Mouse (Mus musculus) bone marrow macrophage, adult 2 months (primary cell): Measurements from ENCODE around the gene Kng1. TPM values are rescaled to one million over a fixed set of nuclear protein-coding genes. Genes with fewer than 3 reads are reported as not detected.
"Not testable (repeated sequence)": the region's sequence is repeated elsewhere in the genome, so short reads cannot be mapped to it uniquely, and the experiment has no call there.

Experiments used
- H3K27ac ChIP-seq: 2 replicates; pipeline ENCODE4 v1.5.1; 2012; ENCODE audit warnings: low read depth, low read length; ENCODE audit not compliant: insufficient read depth
- H3K4me1 ChIP-seq: 2 replicates; pipeline ENCODE4 v1.6.1; 2012; ENCODE audit warnings: low read length; ENCODE audit not compliant: control insufficient read depth, insufficient read depth
- H3K4me3 ChIP-seq: 2 replicates; pipeline ENCODE4 v1.5.1; 2012; ENCODE audit warnings: mild to moderate bottlenecking, low read length, moderate library complexity; ENCODE audit not compliant: insufficient read depth
- CTCF ChIP-seq: IDR thresholded peaks from 2 replicates; pipeline ENCODE4 v1.5.1; 2012; ENCODE audit warnings: low read depth, mild to moderate bottlenecking, low read length, moderate library complexity
- POLR2A ChIP-seq: IDR thresholded peaks from 2 replicates; pipeline ENCODE4 v1.6.1; 2012; ENCODE audit warnings: mild to moderate bottlenecking, low read depth, low read length, borderline replicate concordance
- polyA plus RNA-seq: library from polyadenylated mRNA; stranded (reverse); fragments of >200 nt; gene quantifications from 2 replicates; pipeline ENCODE4 v1.2.4, GENCODE M21; 2012; ENCODE audit not compliant: missing spikeins, insufficient read depth, insufficient read length

Kng1 gene
- polyA plus RNA-seq, 1 experiment = not detected

DNA sequence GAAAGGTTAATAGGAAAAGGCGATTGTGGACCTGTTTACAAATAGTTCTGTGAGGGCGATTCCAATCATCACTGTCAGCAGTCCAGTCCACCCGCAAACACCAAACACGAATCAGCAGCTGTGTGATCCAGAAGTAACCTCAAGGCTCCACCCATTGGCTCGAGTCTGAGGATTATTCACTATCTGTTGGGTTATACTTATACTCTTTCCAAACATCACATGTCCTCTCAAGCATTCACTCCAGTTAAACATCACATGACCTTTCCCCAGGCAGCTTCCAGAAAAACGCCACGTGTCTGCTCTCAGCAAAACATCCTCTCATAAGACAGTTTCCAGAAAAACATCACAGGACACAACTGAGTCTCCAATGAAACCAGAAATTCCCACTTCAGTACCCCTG lies 19.9 kb upstream of the Kng1 start:
- Histone ChIP-seq H3K27ac (no peak overlapping the region), H3K4me3 (no peak overlapping the region), H3K4me1 (no peaks in the 10 kb centered on the region)
- TF ChIP-seq POLR2A (no peak), CTCF (no peak)

DNA sequence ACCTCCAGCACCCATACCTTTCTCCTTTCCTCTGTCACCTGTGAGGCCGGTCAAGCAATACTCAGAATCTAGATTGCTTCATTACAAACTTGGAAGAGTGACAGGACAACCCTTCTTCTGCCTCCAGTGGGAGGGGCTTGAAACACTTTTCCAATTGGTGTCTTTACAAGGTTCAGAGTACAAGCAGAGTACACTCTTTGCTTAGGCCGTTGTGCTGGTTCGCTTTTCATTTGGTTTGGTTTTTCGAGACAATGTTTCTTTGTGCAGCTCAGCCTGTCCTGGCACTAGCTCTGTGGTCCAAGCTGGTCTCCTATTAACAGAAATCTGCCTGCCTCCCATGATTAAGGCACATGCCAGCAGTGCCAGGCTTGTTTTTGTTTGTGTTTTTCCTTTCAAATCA lies 18.4 kb upstream of the Kng1 start:
- Histone ChIP-seq H3K4me3 (no peak overlapping the region), H3K27ac (no peak overlapping the region), H3K4me1 (no peaks in the 10 kb centered on the region)
- TF ChIP-seq CTCF (no peak), POLR2A (no peak)

DNA sequence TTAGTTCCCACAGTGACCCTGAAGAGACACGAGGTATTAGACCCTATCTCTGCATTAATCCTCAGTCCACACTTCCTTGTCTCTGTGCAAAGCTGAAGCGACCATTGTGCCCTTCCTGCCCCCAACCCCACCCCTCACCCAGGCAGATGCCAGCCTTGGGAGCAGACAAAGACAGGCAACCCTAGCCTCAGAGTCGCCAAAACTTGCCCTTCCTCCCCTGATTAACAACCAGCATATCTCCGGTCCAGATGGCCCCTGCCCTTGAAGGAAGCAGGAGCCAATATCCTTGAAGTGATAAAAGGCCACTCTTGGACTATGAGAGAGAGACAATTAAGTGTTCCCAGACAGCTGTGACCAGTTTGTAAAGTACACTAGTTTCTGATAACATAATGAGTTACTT lies 16.8 kb upstream of the Kng1 start:
- no peak overlapping the region for H3K27ac ChIP-seq
- H3K4me1 ChIP-seq = no peaks in the 10 kb centered on the region
- H3K4me3 ChIP-seq = no peak overlapping the region
- TF ChIP-seq POLR2A (no peak), CTCF (no peak)

DNA sequence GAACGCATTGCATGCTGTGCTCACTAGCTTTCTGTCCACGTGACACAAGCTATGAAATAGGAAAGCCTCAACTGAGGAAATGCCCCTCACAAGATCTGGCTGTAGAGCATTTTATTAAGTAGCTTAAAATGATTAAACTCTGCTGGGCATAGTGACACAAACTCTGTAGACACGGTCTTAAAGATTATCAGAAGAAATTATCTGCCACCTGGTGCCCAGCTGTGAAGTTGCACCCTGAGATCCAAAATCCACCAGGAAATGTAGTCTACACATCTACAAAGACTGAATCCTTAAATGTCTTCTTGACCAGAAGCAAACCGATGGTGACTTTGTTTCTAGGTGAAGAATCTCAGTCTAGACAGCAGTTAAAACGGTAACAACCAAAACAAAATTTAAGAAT lies 11.3 kb upstream of the Kng1 start:
- H3K4me1 ChIP-seq = no peaks in the 10 kb centered on the region
- no peak for TF ChIP-seq POLR2A
- TF ChIP-seq CTCF = no peak
- H3K4me3 ChIP-seq = no peak overlapping the region
- no peak overlapping the region for H3K27ac ChIP-seq

DNA sequence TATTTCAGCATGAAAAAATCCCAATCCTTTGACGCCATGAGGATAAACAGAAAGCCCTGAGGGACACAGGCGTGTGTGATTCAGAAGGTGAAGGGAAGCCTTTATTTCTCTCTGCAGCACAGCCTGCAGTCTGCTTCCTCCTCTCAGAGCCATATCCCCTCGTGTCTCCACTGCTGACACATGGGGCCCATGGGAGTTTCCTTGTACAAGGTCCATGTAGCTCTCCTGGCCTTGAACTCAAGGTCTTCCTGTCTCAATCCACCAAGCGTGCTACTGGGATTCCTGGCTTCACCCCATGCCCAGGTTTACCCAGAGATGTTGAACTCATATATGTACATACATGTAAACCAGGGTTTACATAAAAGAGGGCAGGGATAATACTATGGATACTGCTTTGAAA lies 2.0 kb downstream of the Kng1 start:
- not testable (repeated sequence) for H3K4me3 ChIP-seq, H3K4me1 ChIP-seq, H3K27ac ChIP-seq

DNA sequence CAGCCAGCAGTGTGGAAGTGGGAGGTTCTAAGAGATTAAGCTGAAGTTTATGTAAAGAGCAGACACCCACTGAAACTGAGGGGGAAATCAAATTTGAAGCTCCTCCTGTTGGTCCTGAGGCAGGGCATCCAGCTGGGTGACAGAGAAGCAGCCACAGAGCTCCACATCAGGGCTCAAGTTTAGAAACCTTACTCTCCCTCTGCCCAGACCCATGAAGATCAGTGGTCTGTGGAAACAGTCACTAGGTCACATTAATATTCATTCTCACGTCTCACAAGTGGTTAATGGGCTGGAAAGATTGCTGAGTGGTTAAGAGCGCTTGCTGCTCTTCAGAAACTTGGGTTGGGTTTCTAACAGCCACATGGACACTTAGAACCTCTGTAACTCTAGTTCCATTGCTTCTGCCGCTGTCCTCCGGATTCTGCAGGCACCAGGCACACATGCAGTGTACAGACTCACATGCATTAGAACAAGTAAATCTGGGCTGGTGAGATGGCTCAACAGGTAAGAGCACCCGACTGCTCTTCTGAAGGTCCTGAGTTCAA lies 3.2 kb downstream of the Kng1 start:
- not testable (repeated sequence) for H3K27ac ChIP-seq, H3K4me3 ChIP-seq, H3K4me1 ChIP-seq

DNA sequence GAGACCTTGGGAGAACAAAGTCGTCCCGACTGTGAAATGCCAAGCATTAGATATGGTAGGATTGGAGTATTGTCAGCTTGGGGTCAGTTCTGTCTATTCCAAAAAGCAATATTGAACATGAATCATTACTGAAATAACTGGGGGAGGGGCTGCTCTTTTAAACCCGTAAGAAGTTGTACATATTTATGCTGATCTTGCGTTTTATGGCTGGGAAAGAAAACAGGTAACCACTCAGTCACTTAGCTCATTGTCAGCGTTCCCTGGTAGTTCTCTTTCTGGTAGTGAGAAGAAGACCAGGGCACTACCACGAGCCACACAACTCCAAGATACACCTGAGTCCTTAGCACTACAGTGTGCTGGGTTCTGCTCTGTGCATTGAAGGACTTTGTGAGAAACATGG lies 19.9 kb downstream of the Kng1 start:
- H3K4me3 ChIP-seq, H3K27ac ChIP-seq, H3K4me1 ChIP-seq: not testable (repeated sequence)

DNA sequence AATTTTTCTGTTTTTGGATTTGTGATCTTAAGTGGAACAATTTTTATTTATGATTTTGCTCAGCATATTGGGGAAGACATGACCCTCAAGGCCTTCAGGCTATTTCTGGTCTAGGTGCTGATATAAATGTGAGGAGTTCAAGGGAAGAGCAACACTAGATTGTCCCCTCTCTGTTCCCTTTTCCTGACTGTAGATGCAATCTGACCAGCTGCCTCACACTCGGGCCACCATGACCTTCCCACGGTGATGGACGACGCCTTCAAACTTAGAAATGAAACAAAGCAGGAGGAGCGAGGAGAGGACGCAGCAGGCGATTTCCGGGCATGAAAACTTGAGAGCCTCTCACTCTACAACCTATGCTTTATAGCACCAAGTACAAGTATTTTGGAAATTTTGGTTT lies 29.5 kb downstream of the Kng1 start:
- not testable (repeated sequence) for H3K4me1 ChIP-seq, H3K27ac ChIP-seq, H3K4me3 ChIP-seq

DNA sequence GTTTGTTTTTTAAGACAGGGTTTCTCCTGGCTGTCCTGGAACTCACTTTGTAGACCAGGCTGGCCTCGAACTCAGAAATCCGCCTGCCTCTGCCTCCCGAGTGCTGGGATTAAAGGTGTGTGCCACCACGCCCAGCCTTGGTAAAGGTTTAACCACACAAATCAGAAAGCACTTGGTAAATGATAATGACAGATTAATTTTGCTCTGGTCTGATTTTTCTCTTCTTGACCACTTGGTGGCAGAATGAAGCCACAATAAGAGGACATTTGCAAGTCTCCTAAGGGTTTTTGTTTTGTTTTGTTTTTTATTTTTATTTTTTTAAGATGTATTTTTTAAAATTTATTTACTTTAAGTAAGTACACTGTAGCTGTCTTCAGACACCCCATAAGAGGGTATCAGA lies 30.0 kb downstream of the Kng1 start:
- not testable (repeated sequence) for H3K4me3 ChIP-seq, H3K4me1 ChIP-seq, H3K27ac ChIP-seq

DNA sequence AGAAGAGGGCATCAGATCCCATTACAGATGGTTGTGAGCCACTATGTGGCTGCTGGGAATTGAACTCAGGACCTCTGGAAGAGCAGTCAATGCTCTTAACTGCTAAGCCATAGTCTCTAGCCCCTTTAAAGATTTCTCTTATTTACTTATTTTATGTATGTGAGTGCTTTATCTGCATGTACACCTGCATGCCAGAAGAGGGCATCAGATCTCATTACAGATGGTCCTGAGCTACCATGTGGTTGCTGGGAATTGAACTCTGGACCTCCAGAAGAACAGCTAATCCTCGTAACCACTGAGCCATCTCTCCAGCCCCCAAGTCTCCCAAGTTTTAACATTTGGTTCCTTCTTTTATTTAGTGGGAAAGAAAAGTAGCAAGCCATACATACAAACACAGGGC lies 30.8 kb downstream of the Kng1 start:
- H3K4me1 ChIP-seq, H3K27ac ChIP-seq, H3K4me3 ChIP-seq: not testable (repeated sequence)

DNA sequence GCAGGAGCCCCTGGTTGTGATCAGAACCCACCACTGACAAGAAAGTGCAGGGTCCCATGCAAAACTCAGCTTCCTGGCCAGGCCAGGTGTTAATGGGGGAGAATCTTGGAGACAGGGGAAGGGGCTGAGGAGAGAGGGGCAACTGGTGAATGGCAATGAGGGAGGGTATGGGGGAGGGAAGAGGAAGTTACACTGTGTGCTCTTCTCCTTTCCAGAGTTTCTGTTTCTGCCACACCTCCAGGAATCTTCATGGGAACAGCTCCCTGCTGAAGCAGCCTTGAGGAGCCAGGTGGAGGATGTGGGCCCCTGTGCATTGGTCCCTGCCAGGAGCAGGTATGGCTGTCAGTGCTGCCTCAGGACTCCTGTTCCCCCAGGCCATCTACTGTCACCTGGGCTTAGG lies 33.7 kb downstream of the Kng1 start:
- not testable (repeated sequence) for H3K4me1 ChIP-seq, H3K27ac ChIP-seq, H3K4me3 ChIP-seq

DNA sequence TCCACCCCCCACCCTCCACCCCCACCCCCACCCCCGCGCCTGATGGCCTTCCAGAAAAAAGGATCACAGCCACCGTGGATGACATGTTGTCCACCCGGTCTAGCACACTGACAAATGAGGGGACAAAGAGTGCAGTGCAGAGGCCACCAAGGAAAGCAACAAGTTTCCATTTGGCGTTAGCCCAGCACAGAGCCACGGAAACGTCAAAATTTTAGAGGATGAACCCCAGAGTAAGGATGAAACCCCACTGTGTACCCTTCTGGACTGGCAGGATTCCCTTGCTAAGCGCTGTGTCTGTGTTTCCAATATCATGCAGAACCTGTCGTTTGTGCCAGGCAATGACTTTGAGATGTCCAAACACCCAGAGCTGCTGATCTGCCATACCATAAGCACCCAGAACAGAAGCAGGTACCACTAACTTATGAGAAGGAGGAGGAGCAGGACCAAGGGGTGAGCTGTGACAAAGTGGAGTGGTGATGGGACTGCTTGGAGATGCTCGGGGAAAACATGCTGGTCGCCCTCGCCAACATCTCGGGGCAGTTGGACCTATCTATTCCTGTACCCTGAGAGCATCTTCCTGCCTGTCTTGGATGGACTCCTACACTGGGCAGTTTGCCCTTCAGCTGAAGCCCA lies 35.8 kb downstream of the Kng1 start:
- TF ChIP-seq CTCF = no peak
- no peak for TF ChIP-seq POLR2A
- H3K27ac ChIP-seq = no peak overlapping the region
- H3K4me3 ChIP-seq = no peak overlapping the region
- H3K4me1 ChIP-seq = peaks cover 12% of the 10 kb centered on the region
